Mouse (Mus musculus) liver, adult (tissue): ENCODE results near the gene Tomm40l.

ENCODE experiments used
- GATA4 ChIP-seq: IDR thresholded peaks from 2 replicates; pipeline ENCODE4 v1.6.1; 2014; ENCODE audit warnings: mild to moderate bottlenecking, low read length; ENCODE audit not compliant: insufficient replicate concordance

Tomm40l gene

GRCm38 (mm10) chr1:171238463-171238862 lies 16.1 kb upstream of the Tomm40l start:
- TF ChIP-seq GATA4, result no peak

- no peak for TF ChIP-seq GATA4
Measured at GRCm38 (mm10) chr1:171237438-171237837, 15.1 kb upstream of the Tomm40l start.

GRCm38 (mm10) chr1:171235791-171236190 lies 13.5 kb upstream of the Tomm40l start:
- no peak for TF ChIP-seq GATA4

GRCm38 (mm10) chr1:171234538-171234937 lies 12.2 kb upstream of the Tomm40l start:
- no peak for TF ChIP-seq GATA4

- no peak for TF ChIP-seq GATA4
Measured at GRCm38 (mm10) chr1:171234126-171234525, 11.8 kb upstream of the Tomm40l start, which contains the start of gene Fcer1g. TSS of gene Fcer1g (minus strand) at chr1:171234365.

- TF ChIP-seq GATA4, result no peak
Measured at GRCm38 (mm10) chr1:171232800-171233730, 10.8 kb upstream of the Tomm40l start.

- no peak for TF ChIP-seq GATA4
Measured at GRCm38 (mm10) chr1:171232348-171232747, 10.0 kb upstream of the Tomm40l start.

- TF ChIP-seq GATA4, result no peak
Measured at GRCm38 (mm10) chr1:171231844-171232243, 9.5 kb upstream of the Tomm40l start.

- no peak for TF ChIP-seq GATA4
Measured at GRCm38 (mm10) chr1:171230215-171230614, 7.9 kb upstream of the Tomm40l start.

GRCm38 (mm10) chr1:171229750-171230149 lies 7.4 kb upstream of the Tomm40l start:
- TF ChIP-seq GATA4, result no peak

GRCm38 (mm10) chr1:171227879-171228278 lies 5.6 kb upstream of the Tomm40l start:
- TF ChIP-seq GATA4, result no peak

GRCm38 (mm10) chr1:171226780-171227179 lies 4.5 kb upstream of the Tomm40l start:
- no peak for TF ChIP-seq GATA4

- no peak for TF ChIP-seq GATA4
Measured at GRCm38 (mm10) chr1:171224857-171225256, 2.5 kb upstream of the Tomm40l start, which contains the start of gene Apoa2. TSS of gene Apoa2 (plus strand) at chr1:171225054.

GRCm38 (mm10) chr1:171223796-171224195 lies 1.5 kb upstream of the Tomm40l start:
- TF ChIP-seq GATA4, result peak; percentile 98

- TF ChIP-seq GATA4, result no peak
Measured at GRCm38 (mm10) chr1:171223168-171223567, 854 bp upstream of the Tomm40l start.
